Mouse (Mus musculus) embryonic fibroblast, embryonic 13.5 days (primary cell): Measurements from ENCODE around the gene Lrig2. TPM values are rescaled to one million over a fixed set of nuclear protein-coding genes. Genes with fewer than 3 reads are reported as not detected.

Source experiments
- H3K27ac ChIP-seq: 2 replicates; pipeline ENCODE4 v1.5.1; 2012; ENCODE audit warnings: low read length, control low read depth, inconsistent platforms; ENCODE audit not compliant: insufficient read depth
- H3K4me1 ChIP-seq: 2 replicates; pipeline ENCODE4 v1.6.1; 2011; ENCODE audit warnings: low read length; ENCODE audit not compliant: control insufficient read depth, insufficient read depth
- H3K4me3 ChIP-seq: 2 replicates; pipeline ENCODE4 v1.5.1; 2011; ENCODE audit warnings: mild to moderate bottlenecking, control low read depth, low read length; ENCODE audit not compliant: insufficient read depth
- CTCF ChIP-seq: IDR thresholded peaks from 2 replicates; pipeline ENCODE4 v1.5.1; 2011; ENCODE audit warnings: mild to moderate bottlenecking, control low read depth, low read length, moderate library complexity, borderline replicate concordance; ENCODE audit not compliant: insufficient read depth
- POLR2A ChIP-seq: IDR thresholded peaks from 2 replicates; pipeline ENCODE4 v1.6.1; 2011; ENCODE audit warnings: low read depth, mild to moderate bottlenecking, control low read depth, low read length, moderate library complexity
- polyA plus RNA-seq: library from polyadenylated mRNA; stranded (reverse); fragments of >200 nt; gene quantifications from 2 replicates; pipeline ENCODE4 v1.2.4, GENCODE M21; 2011; ENCODE audit warnings: low read depth; ENCODE audit not compliant: missing spikeins, insufficient read length

Lrig2 gene
- polyA plus RNA-seq, 1 experiment = 18.5 TPM

DNA sequence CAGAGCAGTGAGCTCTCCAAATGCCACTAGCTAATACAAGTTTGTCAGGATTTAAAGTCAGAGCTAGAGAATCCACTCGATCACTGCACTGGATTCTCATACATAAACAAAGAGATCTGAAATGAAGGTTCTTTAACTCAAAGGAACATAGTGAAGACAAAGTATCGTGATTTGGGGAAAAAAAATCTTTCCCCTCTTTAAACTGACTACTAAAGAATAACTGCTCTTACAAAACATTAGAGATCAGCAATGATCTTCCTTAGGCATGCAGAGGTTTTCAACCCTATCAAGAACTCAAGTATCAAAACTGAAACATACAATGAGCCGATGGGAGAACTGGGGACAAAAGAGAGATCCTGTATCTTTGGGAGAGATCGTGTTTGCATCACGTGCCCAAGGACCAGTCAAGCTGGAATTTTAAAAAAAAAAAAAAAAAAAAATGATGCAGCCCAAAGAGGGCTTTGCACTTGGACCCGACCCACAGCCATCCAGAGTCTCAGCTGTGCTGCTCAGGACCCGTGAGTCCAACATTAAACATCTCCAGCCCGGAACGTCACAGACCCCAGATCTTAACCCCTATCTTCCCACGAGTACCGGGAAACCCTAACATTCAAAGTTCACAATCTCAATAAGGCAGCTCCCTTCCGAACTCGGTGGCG is 818 bp downstream of the Lrig2 start:
- H3K4me3 ChIP-seq = peak overlapping the region; percentile 99
- H3K4me1 ChIP-seq = no peaks in the 10 kb centered on the region
- H3K27ac ChIP-seq = peak overlapping the region; percentile 63
- TF ChIP-seq CTCF (no peak), POLR2A (0 out of 2 replicates have a peak, but pooled peaks have one; percentile 11)

DNA sequence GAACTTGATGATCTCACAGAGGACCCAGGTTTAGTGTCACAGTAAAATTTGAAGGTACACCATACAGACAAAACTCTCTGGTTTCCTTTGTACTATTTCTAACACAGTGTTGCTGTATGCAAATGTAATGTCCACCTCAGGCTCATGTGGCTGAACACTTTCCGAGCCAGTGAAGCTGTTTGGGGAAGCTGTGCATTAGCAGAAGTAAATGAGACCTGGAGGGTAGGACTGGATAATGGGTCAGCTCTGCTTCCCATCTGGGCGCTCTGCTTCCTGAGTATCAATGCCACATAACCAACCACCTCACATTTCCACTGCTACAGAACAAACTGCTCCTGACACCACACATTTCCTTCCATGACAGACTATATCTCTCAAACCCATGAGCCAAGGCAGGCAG is 10.1 kb downstream of the Lrig2 start:
- Histone ChIP-seq H3K27ac (no peak overlapping the region), H3K4me1 (peaks cover 8% of the 10 kb centered on the region), H3K4me3 (no peak overlapping the region)
- TF ChIP-seq POLR2A (no peak), CTCF (no peak)

DNA sequence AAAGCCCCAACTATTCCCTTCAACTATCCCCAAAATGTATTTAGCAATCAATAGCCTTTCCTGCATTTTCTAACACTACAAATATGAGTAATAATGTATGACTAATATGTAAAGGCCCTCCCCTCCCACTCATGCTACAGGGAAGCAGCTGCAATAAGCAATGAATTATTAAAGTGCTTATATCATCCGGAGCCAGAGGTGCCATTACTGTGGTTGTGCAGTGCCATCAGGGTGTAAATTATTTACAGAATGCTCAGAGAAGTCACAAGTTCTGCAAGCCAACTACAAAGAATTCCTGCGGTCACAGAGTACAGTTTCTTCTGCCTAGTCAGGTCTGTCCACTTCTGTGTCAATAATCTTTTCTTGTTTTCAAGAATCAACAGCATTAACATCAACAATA is 10.8 kb downstream of the Lrig2 start:
- Histone ChIP-seq H3K4me1 (peaks cover 8% of the 10 kb centered on the region), H3K4me3 (no peak overlapping the region), H3K27ac (peak overlapping the region; percentile 18; the same call in 1 of the 2 replicates)
- no peak for TF ChIP-seq POLR2A

DNA sequence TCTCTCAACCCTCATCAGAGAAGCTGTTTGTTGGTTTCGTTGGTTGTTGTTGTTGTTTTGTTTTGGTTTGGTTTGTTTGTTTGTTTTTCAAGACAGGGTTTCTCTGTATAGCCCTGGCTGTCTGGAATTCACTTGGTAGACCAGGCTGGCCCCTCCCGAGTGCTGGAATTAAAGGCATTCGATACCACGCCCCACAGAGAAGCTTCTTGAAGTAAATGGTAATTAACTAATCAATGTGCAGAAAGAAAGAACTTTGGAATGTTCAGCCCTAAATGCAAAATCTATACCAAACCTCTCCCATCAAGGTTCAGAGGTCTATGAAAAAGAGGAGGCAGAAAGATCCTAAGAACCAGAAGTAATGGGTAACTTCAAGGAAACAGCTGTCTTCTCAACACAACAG is 15.5 kb downstream of the Lrig2 start:
- no peak overlapping the region for H3K4me3 ChIP-seq
- TF ChIP-seq CTCF = no peak
- no peak for TF ChIP-seq POLR2A

DNA sequence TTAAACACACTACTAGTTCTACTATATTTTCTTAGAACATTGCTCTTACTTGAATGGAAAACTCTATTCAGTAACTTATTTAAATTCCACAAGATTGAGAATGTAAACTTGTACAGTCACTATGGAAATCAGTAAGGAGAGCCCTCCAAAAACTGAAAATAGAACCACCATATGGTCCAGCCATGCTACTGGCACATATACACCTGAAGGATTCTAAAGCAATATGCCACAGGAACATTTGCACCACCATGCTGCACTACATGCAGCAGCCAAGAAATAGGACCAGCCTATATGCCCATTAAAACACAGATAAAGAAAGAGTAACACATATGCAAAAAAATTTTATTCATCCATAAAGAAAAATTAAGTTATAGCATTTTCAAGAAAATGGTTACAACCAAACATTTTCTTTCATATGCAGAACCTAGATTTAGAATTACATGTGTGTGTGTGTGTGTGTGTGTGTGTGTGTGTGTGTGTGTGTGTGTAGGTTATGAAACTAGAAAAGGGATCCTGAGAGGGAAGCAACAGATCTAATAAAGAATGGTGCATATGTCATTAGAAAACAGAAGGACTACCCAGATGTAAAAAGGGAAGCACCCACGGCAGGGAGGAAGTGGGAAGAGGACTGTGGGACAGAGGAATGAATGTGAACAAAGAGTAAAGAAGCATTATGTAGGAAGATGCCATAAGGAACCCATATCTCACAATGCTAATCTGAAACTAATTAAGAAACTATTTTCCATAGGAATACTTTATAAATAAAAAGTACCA is 30.6 kb downstream of the Lrig2 start:
- TF ChIP-seq POLR2A = no peak
- no peak for TF ChIP-seq CTCF
- H3K4me1 ChIP-seq = no peaks in the 10 kb centered on the region
- H3K27ac ChIP-seq = no peak overlapping the region
- no peak overlapping the region for H3K4me3 ChIP-seq

More for the DNA sequence above, 15.5 kb downstream of the Lrig2 start:
- peaks cover 4% of the 10 kb centered on the region for H3K4me1 ChIP-seq
- H3K27ac ChIP-seq = no peak overlapping the region

DNA sequence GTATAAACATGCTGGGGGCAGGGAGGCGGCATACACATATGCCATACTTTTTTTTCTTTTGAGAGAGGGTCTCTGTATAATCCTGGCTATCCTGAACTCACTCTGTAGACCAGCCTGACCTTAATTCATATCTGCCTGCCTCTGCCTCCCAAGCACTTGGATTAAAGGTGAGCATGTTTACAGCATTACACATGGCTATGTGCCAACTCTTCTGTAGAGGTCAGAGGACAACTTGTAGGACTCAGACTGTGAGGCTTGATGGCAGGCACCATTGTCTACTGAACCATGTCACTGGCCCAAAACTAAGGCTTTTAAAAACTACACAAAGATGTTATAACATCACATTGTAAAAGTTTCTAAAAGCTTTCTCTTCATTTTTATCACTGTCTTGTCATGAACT is 33.7 kb downstream of the Lrig2 start:
- H3K27ac ChIP-seq = no peak overlapping the region
- H3K4me1 ChIP-seq = no peaks in the 10 kb centered on the region
- no peak overlapping the region for H3K4me3 ChIP-seq
- TF ChIP-seq CTCF (no peak), POLR2A (no peak)

DNA sequence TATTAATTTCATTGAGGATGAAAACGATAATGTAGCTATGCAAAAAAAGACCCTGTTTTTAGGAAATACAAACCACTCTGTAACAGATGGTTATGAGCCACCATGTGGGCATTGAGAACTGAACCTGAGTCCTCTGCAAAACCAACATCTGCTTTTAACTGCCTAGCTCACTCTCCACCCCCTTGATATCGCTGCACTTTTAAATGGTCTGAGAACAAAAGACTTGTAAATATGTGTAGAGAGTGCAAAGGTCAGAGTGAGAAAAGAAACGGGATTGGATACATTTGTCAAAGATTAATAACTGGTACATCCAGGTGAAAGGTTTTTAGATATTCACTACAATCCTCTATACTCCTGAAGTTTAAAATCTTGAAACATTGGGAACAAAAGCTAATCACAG is 42.3 kb downstream of the Lrig2 start:
- Histone ChIP-seq H3K4me1 (no peaks in the 10 kb centered on the region), H3K4me3 (no peak overlapping the region), H3K27ac (no peak overlapping the region)
- TF ChIP-seq POLR2A (no peak), CTCF (no peak)

DNA sequence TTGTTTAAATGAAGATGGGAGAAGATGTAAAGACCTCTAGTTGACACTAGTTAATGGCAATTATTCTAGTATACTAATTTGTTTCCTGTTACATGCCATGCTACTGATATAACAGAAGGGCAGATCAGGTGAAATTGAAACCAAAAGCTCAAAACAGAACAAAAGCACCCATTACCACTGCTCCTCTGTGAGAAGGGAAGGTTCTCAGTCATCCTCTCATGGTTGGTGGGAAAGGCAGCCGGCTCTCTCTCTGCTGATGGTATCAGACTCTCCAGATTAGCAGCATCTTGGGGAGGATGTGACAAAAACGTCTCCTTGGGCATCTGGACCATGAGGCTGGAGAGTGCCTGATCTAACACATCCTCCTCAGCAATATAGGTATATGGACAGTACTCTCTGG is 50.5 kb downstream of the Lrig2 start:
- no peaks in the 10 kb centered on the region for H3K4me1 ChIP-seq
- no peak for TF ChIP-seq CTCF
- H3K4me3 ChIP-seq = no peak overlapping the region
- no peak overlapping the region for H3K27ac ChIP-seq

DNA sequence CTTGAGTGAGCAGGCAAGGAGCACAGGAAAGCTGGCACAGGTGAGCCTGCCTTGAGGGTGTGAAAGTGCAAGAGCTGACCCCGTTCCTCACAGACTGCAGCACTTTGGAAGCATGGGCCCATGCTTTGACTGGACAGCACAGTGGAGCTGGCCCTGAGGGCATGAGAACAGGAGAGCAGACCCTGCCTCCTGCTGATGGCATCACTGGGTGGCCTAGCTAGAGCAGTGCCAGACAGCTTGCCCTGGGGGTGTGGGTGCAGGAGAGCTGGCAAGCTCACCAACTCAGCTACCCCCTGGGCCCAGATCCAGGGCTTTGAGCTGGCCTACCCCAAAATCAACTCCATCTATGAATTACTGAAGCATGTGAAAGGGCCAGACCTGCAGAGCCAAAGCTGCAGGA is 53.1 kb downstream of the Lrig2 start:
- no peak overlapping the region for H3K27ac ChIP-seq
- TF ChIP-seq POLR2A (no peak), CTCF (no peak)
- H3K4me1 ChIP-seq = no peaks in the 10 kb centered on the region
- H3K4me3 ChIP-seq = no peak overlapping the region

DNA sequence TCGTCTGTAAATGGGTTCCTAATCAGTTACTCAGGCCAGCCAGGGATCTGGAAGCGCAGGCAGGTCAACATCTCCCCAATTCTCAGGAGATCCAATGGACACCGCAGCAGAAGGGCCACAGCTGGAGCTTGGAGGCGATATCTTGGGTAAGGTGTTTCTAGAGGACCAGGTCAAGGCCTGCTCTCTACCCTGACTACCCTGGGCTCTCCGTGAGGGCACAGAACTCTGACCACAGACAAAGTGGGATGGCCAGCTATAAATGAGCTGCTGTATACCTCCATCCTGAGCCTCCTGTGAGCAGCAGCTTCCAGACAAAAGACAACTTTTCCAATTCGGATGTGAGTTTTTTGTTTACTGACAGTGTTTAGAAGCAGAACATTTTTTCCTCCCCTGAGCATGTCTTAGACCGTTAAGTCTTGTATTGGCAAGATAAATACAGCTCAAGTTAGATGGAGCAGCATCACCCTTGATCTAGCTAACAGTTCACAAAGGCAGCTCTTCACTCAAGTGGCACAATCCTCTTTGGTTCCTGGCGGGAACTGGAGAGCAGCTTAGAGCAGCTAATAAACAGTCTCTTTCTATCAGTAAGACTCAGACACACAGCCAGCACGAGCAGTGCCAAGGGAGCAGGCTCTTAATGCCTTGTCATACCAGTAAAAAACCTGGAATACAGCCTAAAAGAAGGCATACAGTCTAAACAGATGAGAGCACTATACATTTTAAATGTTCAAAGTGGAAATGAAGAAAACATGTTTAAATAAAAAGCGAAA is 56.0 kb downstream of the Lrig2 start:
- Histone ChIP-seq H3K4me3 (no peak overlapping the region), H3K4me1 (no peaks in the 10 kb centered on the region), H3K27ac (no peak overlapping the region)
- TF ChIP-seq POLR2A (no peak), CTCF (no peak)
